Mouse (Mus musculus) forebrain, embryonic 16.5 days (tissue): ENCODE measurements at regions not wholly inside any gene's neighbourhood (a gene's known extent, or its start where the extent isn't known, plus 50 kb on each side); places are given as distances from the start of the nearest gene placed in this dataset.

Source experiments
- ATAC-seq: fragments of 200-750 bp; cut with Nextera tagmentation; 2 replicates; pipeline ENCODE4 v1.8.0; 2017; ENCODE audit warnings: mild to moderate bottlenecking, moderate library complexity
- H3K27ac ChIP-seq: fragments of 300-500 bp; sonication (generic); 2 replicates; pipeline ENCODE4 v1.5.1; 2014; ENCODE audit warnings: low read length, control low read depth
- H3K27me3 ChIP-seq: fragments of 300-500 bp; sonication (generic); replicated peaks from 2 replicates; pipeline ENCODE4 v1.6.1; 2014; ENCODE audit warnings: low read length; ENCODE audit not compliant: control insufficient read depth, insufficient read depth
- H3K36me3 ChIP-seq: fragments of 300-500 bp; sonication (generic); 2 replicates; pipeline ENCODE4 v1.6.1; 2014; ENCODE audit not compliant: control insufficient read depth, insufficient read depth
- H3K4me1 ChIP-seq: fragments of 300-500 bp; sonication (generic); replicated peaks from 2 replicates; pipeline ENCODE4 v1.6.1; 2014; ENCODE audit warnings: low read length; ENCODE audit not compliant: control insufficient read depth, insufficient read depth
- H3K4me2 ChIP-seq: fragments of 300-500 bp; sonication (generic); 2 replicates; pipeline ENCODE4 v1.6.1; 2014; ENCODE audit warnings: mild to moderate bottlenecking, low read length, control low read depth
- H3K4me3 ChIP-seq: fragments of 300-500 bp; sonication (generic); replicated peaks from 2 replicates; pipeline ENCODE4 v1.5.1; 2014; ENCODE audit warnings: mild to moderate bottlenecking, low read length, control low read depth
- H3K9ac ChIP-seq: fragments of 300-500 bp; sonication (generic); replicated peaks from 2 replicates; pipeline ENCODE4 v1.6.1; 2014; ENCODE audit warnings: low read depth, low read length, control low read depth
- H3K9me3 ChIP-seq: fragments of 300-500 bp; sonication (generic); 2 replicates; pipeline ENCODE4 v1.6.1; 2016; ENCODE audit warnings: low read length; ENCODE audit not compliant: control insufficient read depth
- WGBS: fragments of 180-500 bp; shearing (Covaris S2); extraction: QIAGEN DNeasy Blood & Tissue Kit; methylation state at CpG from one replicate; pipeline ENCODE4 v1.1.7; 2014; 5-methylcytosine and 5-hydroxymethylcytosine counted together

- Histone ChIP-seq H3K4me2 (no peak overlapping the region), H3K9me3 (no peaks in the 10 kb centered on the region), H3K36me3 (no peaks in the 10 kb centered on the region), H3K4me1 (no peaks in the 10 kb centered on the region; the same call in 1 of the 2 replicates), H3K27me3 (no peaks in the 10 kb centered on the region), H3K9ac (no peak overlapping the region), H3K4me3 (no peak overlapping the region), H3K27ac (no peak overlapping the region)
- ATAC-seq, result peak; percentile 38; the same call in 1 of the 2 replicates
- 83% methylated on average over 8 of the region's 8 CpGs for WGBS
Observed at GRCm38 (mm10) chr14:36731095-36731494, 237.5 kb downstream of the Ccser2 start.

- ATAC-seq, result no peak
- Histone ChIP-seq H3K4me1 (no peaks in the 10 kb centered on the region), H3K9ac (no peak overlapping the region), H3K27me3 (no peaks in the 10 kb centered on the region), H3K27ac (no peak overlapping the region), H3K4me3 (no peak overlapping the region), H3K9me3 (no peaks in the 10 kb centered on the region), H3K36me3 (no peaks in the 10 kb centered on the region), H3K4me2 (no peak overlapping the region)
- WGBS, result 80% methylated on average over 6 of the region's 6 CpGs
Observed at GRCm38 (mm10) chr14:36726092-36726491, 242.5 kb downstream of the Ccser2 start.

GRCm38 (mm10) chr14:36715684-36716083 lies 252.9 kb downstream of the Ccser2 start:
- no peak overlapping the region for H3K9ac ChIP-seq
- H3K4me2 ChIP-seq, result no peak overlapping the region
- no peaks in the 10 kb centered on the region for H3K27me3 ChIP-seq
- H3K9me3 ChIP-seq, result no peaks in the 10 kb centered on the region
- 83% methylated on average over 2 of the region's 2 CpGs for WGBS
- H3K27ac ChIP-seq, result no peak overlapping the region
- no peaks in the 10 kb centered on the region for H3K4me1 ChIP-seq
- ATAC-seq, result no peak
- H3K36me3 ChIP-seq, result no peaks in the 10 kb centered on the region
- no peak overlapping the region for H3K4me3 ChIP-seq

GRCm38 (mm10) chr14:36696993-36697392 lies 271.6 kb downstream of the Ccser2 start:
- Histone ChIP-seq H3K27ac (no peak overlapping the region), H3K36me3 (no peaks in the 10 kb centered on the region), H3K4me1 (no peaks in the 10 kb centered on the region), H3K4me2 (no peak overlapping the region), H3K27me3 (no peaks in the 10 kb centered on the region), H3K9ac (no peak overlapping the region), H3K4me3 (no peak overlapping the region), H3K9me3 (no peaks in the 10 kb centered on the region)
- WGBS, result 88% methylated on average over 4 of the region's 4 CpGs
- no peak for ATAC-seq

- no peak for ATAC-seq
- H3K4me1 ChIP-seq, result no peaks in the 10 kb centered on the region
- no peak overlapping the region for H3K4me3 ChIP-seq
Observed at GRCm38 (mm10) chr14:36691958-36692357, 276.6 kb downstream of the Ccser2 start.

GRCm38 (mm10) chr14:36691018-36691417 lies 277.6 kb downstream of the Ccser2 start:
- H3K27ac ChIP-seq, result no peak overlapping the region
- no peaks in the 10 kb centered on the region for H3K36me3 ChIP-seq
- no peak overlapping the region for H3K9ac ChIP-seq
- H3K9me3 ChIP-seq, result no peaks in the 10 kb centered on the region
- no peaks in the 10 kb centered on the region for H3K27me3 ChIP-seq
- ATAC-seq, result no peak
- H3K4me1 ChIP-seq, result no peaks in the 10 kb centered on the region
- 74% methylated on average over 2 of the region's 2 CpGs for WGBS
- no peak overlapping the region for H3K4me2 ChIP-seq
- H3K4me3 ChIP-seq, result no peak overlapping the region

More at GRCm38 (mm10) chr14:36691958-36692357, 276.6 kb downstream of the Ccser2 start:
- Histone ChIP-seq H3K36me3 (no peaks in the 10 kb centered on the region), H3K27ac (no peak overlapping the region), H3K9me3 (no peaks in the 10 kb centered on the region), H3K27me3 (no peaks in the 10 kb centered on the region), H3K4me2 (no peak overlapping the region), H3K9ac (no peak overlapping the region)

- Histone ChIP-seq H3K27ac (no peak overlapping the region), H3K4me3 (no peak overlapping the region), H3K36me3 (no peaks in the 10 kb centered on the region), H3K4me1 (no peaks in the 10 kb centered on the region), H3K27me3 (no peaks in the 10 kb centered on the region), H3K9me3 (no peaks in the 10 kb centered on the region), H3K4me2 (no peak overlapping the region), H3K9ac (no peak overlapping the region)
- 76% methylated on average over 1 of the region's 1 CpGs for WGBS
- no peak for ATAC-seq
Observed at GRCm38 (mm10) chr14:36658678-36659263, 309.8 kb downstream of the Ccser2 start.

- Histone ChIP-seq H3K4me1 (peaks cover 2% of the 10 kb centered on the region; the same call in 1 of the 2 replicates), H3K27me3 (no peaks in the 10 kb centered on the region), H3K36me3 (no peaks in the 10 kb centered on the region), H3K4me2 (no peak overlapping the region), H3K9ac (no peak overlapping the region), H3K27ac (no peak overlapping the region), H3K9me3 (no peaks in the 10 kb centered on the region), H3K4me3 (no peak overlapping the region)
- no peak for ATAC-seq
- WGBS, result 80% methylated on average over 3 of the region's 3 CpGs
Observed at GRCm38 (mm10) chr14:36658193-36658592, 310.4 kb downstream of the Ccser2 start.

- Histone ChIP-seq H3K4me3 (no peak overlapping the region), H3K9ac (no peak overlapping the region), H3K9me3 (no peaks in the 10 kb centered on the region), H3K36me3 (no peaks in the 10 kb centered on the region), H3K4me2 (peak overlapping the region; percentile 23; the same call in 1 of the 2 replicates), H3K4me1 (peaks cover 4% of the 10 kb centered on the region; the same call in 1 of the 2 replicates), H3K27ac (no peak overlapping the region), H3K27me3 (no peaks in the 10 kb centered on the region)
- ATAC-seq, result peak; percentile 93
- 1% methylated on average over 6 of the region's 6 CpGs for WGBS
Observed at GRCm38 (mm10) chr14:36652982-36653557, 315.5 kb downstream of the Ccser2 start.
